Comparison of ENCODE assay signal across 10 mouse cellular contexts in genomic region chr2:164403396-164404081, GRCm38 (mm10). TPM values are rescaled to one million over a fixed set of nuclear protein-coding genes. Genes with fewer than 3 reads are reported as not detected.
DNase-seq lines count a peak whose midpoint lies in the region; ATAC-seq lines count a peak whose summit lies in the region.
"Had no signal": no experiment of that assay in that cellular context is flagged by ENCODE, and none has a peak within 500 bp of the region (broad histone marks: within the 10 kb centered on the region; RNA-seq: fewer than 3 reads in every experiment).

No protein-coding gene starts in this region.

- no peak overlapping the region for H3K9ac ChIP-seq in embryonic facial prominence, embryonic 11.5 days (replicated peaks; ENCODE audit: low read length)
- H3K9ac ChIP-seq in intestine, embryonic 15.5 days, result no peak overlapping the region

- H3K9me3 ChIP-seq in embryonic facial prominence, embryonic 11.5 days (replicated peaks; ENCODE audit: control insufficient read depth, low read length), result no peaks in the 10 kb centered on the region
- no peaks in the 10 kb centered on the region for H3K9me3 ChIP-seq in embryonic facial prominence, embryonic 10.5 days
- no peaks in the 10 kb centered on the region for H3K9me3 ChIP-seq in intestine, embryonic 15.5 days
- H3K9me3 ChIP-seq: midbrain, embryonic 12.5 days had no signal

- H3K27ac ChIP-seq in embryonic facial prominence, embryonic 11.5 days (replicated peaks; ENCODE audit: low read depth, low read length), result no peak overlapping the region
- no peak overlapping the region for H3K27ac ChIP-seq in embryonic facial prominence, embryonic 10.5 days (replicated peaks)
- H3K27ac ChIP-seq in intestine, embryonic 15.5 days, result no peak overlapping the region
- H3K27ac ChIP-seq: midbrain, embryonic 12.5 days had no signal

- H3K4me3 ChIP-seq in embryonic facial prominence, embryonic 11.5 days (ENCODE audit: low read depth, low read length), result 0 out of 2 replicates have a peak overlapping the region, but pooled peaks have one; percentile 6
- H3K4me3 ChIP-seq in embryonic facial prominence, embryonic 10.5 days, result no peak overlapping the region
- H3K4me3 ChIP-seq in intestine, embryonic 15.5 days (replicated peaks), result peak overlapping the region; percentile 42; the same call in 1 of the 2 replicates

- H3K27me3 ChIP-seq in embryonic facial prominence, embryonic 11.5 days (ENCODE audit: control insufficient read depth, insufficient read depth, low read length), result peaks cover 82% of the 10 kb centered on the region
- peaks cover 100% of the 10 kb centered on the region for H3K27me3 ChIP-seq in embryonic facial prominence, embryonic 10.5 days (replicated peaks; ENCODE audit: low read depth, poor library complexity, severe bottlenecking)
- peaks cover 68% of the 10 kb centered on the region for H3K27me3 ChIP-seq in intestine, embryonic 15.5 days (replicated peaks)

- no peak overlapping the region; the same call in 1 of the 2 replicates for H3K4me2 ChIP-seq in embryonic facial prominence, embryonic 11.5 days (ENCODE audit: low read depth, low read length)
- peak overlapping the region; percentile 87 for H3K4me2 ChIP-seq in intestine, embryonic 15.5 days (replicated peaks)

- DNase-seq in embryonic facial prominence, embryonic 11.5 days (ENCODE audit: low spot score), result no peak
- no peak for DNase-seq in embryonic facial prominence, embryonic 10.5 days (ENCODE audit: low spot score)
- DNase-seq in kidney, postnatal 10 days, result peak; percentile 21
- DNase-seq in kidney, postnatal 36 days, result no peak
- peak; percentile 81 for DNase-seq in lung, postnatal 25 days (ENCODE audit: low spot score)
- no peak for DNase-seq in embryo, embryonic 11 days
- DNase-seq in gastrocnemius, postnatal 25 days, result no peak

- WGBS in embryonic facial prominence, embryonic 11.5 days, result 6% methylated on average over 14 of the region's 14 CpGs
- 5% methylated on average over 14 of the region's 14 CpGs for WGBS in embryonic facial prominence, embryonic 10.5 days
- 25% methylated on average over 14 of the region's 14 CpGs for WGBS in intestine, embryonic 15.5 days

- peaks cover 4% of the 10 kb centered on the region; the same call in 1 of the 2 replicates for H3K4me1 ChIP-seq in embryonic facial prominence, embryonic 11.5 days (ENCODE audit: control insufficient read depth, insufficient read depth, low read length)
- peaks cover 39% of the 10 kb centered on the region for H3K4me1 ChIP-seq in embryonic facial prominence, embryonic 10.5 days
- peaks cover 24% of the 10 kb centered on the region for H3K4me1 ChIP-seq in intestine, embryonic 15.5 days (replicated peaks)

- ATAC-seq in embryonic facial prominence, embryonic 11.5 days (replicated peaks; ENCODE audit: insufficient number of reproducible peaks, low FRiP score, low TSS enrichment, low read depth), result no peak
- ATAC-seq in intestine, embryonic 15.5 days, result no peak

- no peaks in the 10 kb centered on the region for H3K36me3 ChIP-seq in embryonic facial prominence, embryonic 11.5 days (replicated peaks; ENCODE audit: control insufficient read depth, insufficient read depth, low read depth, low read length)
- no peaks in the 10 kb centered on the region for H3K36me3 ChIP-seq in embryonic facial prominence, embryonic 10.5 days (replicated peaks)
- H3K36me3 ChIP-seq in intestine, embryonic 15.5 days, result no peaks in the 10 kb centered on the region
- H3K36me3 ChIP-seq: midbrain, embryonic 12.5 days had no signal

RNA-seq across cellular contexts. Expression of gene Rbpjl, which starts 0.6 kb away (rescaled TPM):
- polyA plus RNA-seq in embryonic facial prominence, embryonic 11.5 days (2014; fragmentation: Nextera tagmentation; extraction: Ambion mirVana), result not detected in 2 replicates
- polyA plus RNA-seq in embryonic facial prominence, embryonic 10.5 days (2016; fragmentation: Nextera tagmentation; extraction: Ambion mirVana), result not detected in 2 replicates
- 16.1 and 40.7 TPM in 2 replicates for polyA plus RNA-seq in intestine, embryonic 15.5 days (2015; fragmentation: Nextera tagmentation; extraction: Ambion mirVana)
- total RNA-seq in gastrocnemius, postnatal 25 days (2021), result not detected
- total RNA-seq: hematopoietic stem cell, adult 5-6 weeks had no signal

RNA-seq across cellular contexts. Expression of gene Matn4, which starts 1.4 kb away (rescaled TPM):
- 1.2 and 1.3 TPM in 2 replicates for polyA plus RNA-seq in embryonic facial prominence, embryonic 11.5 days (2014; fragmentation: Nextera tagmentation; extraction: Ambion mirVana)
- 0.23 and 0.85 TPM in 2 replicates for polyA plus RNA-seq in embryonic facial prominence, embryonic 10.5 days (2016; fragmentation: Nextera tagmentation; extraction: Ambion mirVana)
- 9.3 and 11.0 TPM in 2 replicates for polyA plus RNA-seq in intestine, embryonic 15.5 days (2015; fragmentation: Nextera tagmentation; extraction: Ambion mirVana)
- 1 to 10 TPM; 1.0 to 2.3 TPM for total RNA-seq in gastrocnemius, postnatal 25 days (2021)
- total RNA-seq: hematopoietic stem cell, adult 5-6 weeks had no signal

RNA-seq across cellular contexts. Expression of gene Slpi, which starts 14.6 kb away (rescaled TPM):
- 0.32 and 0.79 TPM in 2 replicates for polyA plus RNA-seq in embryonic facial prominence, embryonic 11.5 days (2014; fragmentation: Nextera tagmentation; extraction: Ambion mirVana)
- polyA plus RNA-seq in embryonic facial prominence, embryonic 10.5 days (2016; fragmentation: Nextera tagmentation; extraction: Ambion mirVana), result 0.46 TPM in 1 of 2 replicates, not detected in the other
- polyA plus RNA-seq in intestine, embryonic 15.5 days (2015; fragmentation: Nextera tagmentation; extraction: Ambion mirVana), result 2.1 and 2.8 TPM in 2 replicates
- total RNA-seq in gastrocnemius, postnatal 25 days (2021), result not detected
- polyA plus RNA-seq: midbrain, embryonic 12.5 days had no signal

RNA-seq across cellular contexts. Expression of gene Sdc4, which starts 40.1 kb away (rescaled TPM):
- polyA plus RNA-seq in embryonic facial prominence, embryonic 11.5 days (2014; fragmentation: Nextera tagmentation; extraction: Ambion mirVana), result 19.2 and 24.1 TPM in 2 replicates
- 25.5 and 26.0 TPM in 2 replicates for polyA plus RNA-seq in embryonic facial prominence, embryonic 10.5 days (2016; fragmentation: Nextera tagmentation; extraction: Ambion mirVana)
- 120 and 126 TPM in 2 replicates for polyA plus RNA-seq in intestine, embryonic 15.5 days (2015; fragmentation: Nextera tagmentation; extraction: Ambion mirVana)
- total RNA-seq in gastrocnemius, postnatal 25 days (2021), result 10 to 100 TPM; 28.0 to 62.1 TPM

RNA-seq across cellular contexts. Expression of gene Sys1, which starts 53.2 kb away (rescaled TPM):
- polyA plus RNA-seq in embryonic facial prominence, embryonic 11.5 days (2014; fragmentation: Nextera tagmentation; extraction: Ambion mirVana), result 53.3 and 58.3 TPM in 2 replicates
- 52.5 and 53.1 TPM in 2 replicates for polyA plus RNA-seq in embryonic facial prominence, embryonic 10.5 days (2016; fragmentation: Nextera tagmentation; extraction: Ambion mirVana)
- polyA plus RNA-seq in intestine, embryonic 15.5 days (2015; fragmentation: Nextera tagmentation; extraction: Ambion mirVana), result 51.1 and 61.9 TPM in 2 replicates
- 10 to 100 TPM; 17.2 to 20.2 TPM for total RNA-seq in gastrocnemius, postnatal 25 days (2021)

Comparison
In these comparisons a context has a peak if more than half of its experiments do, and no peak if none do; other contexts are left out.
1. DNase-seq: peak in kidney, postnatal 10 days (single experiment) and lung, postnatal 25 days (single experiment); none in embryonic facial prominence, embryonic 11.5 days (single experiment), embryonic facial prominence, embryonic 10.5 days (single experiment), kidney, postnatal 36 days (0 of 2), embryo, embryonic 11 days (single experiment) and gastrocnemius, postnatal 25 days (single experiment).
2. RNA of gene Rbpjl, which starts 0.6 kb away (polyA plus RNA-seq): 16.1 to 40.7 TPM in intestine, embryonic 15.5 days; not detected in embryonic facial prominence, embryonic 11.5 days and not detected in embryonic facial prominence, embryonic 10.5 days; every median in the first group is over 10 times any median in the second.